Mouse (Mus musculus): Measurements from ENCODE around the gene Olfr723. TPM values are rescaled to one million over a fixed set of nuclear protein-coding genes. Genes with fewer than 3 reads are reported as not detected.
"Not testable (repeated sequence)": the region's sequence is repeated elsewhere in the genome, so short reads cannot be mapped to it uniquely, and the experiment has no call there.

The Olfr723 gene
- polyA plus RNA-seq (2014; fragmentation: Nextera tagmentation; extraction: Ambion mirVana), result not detected in 2 replicates

GRCm38 (mm10) chr14:49931687-49932086 is at the start of gene Olfr723:
Gene Olfr723 (minus strand): TSS chr14:49931787.
- H3K4me2 ChIP-seq (ENCODE audit: low read length); H3K36me3 ChIP-seq (ENCODE audit: control insufficient read depth, insufficient read depth, low read length); H3K27ac ChIP-seq (replicated peaks in 1 of 2; ENCODE audit: control insufficient read depth in 1 of 2, insufficient read depth in 1 of 2, low read depth in 2 of 2, low read length in 2 of 2); H3K27me3 ChIP-seq (ENCODE audit: control insufficient read depth, insufficient read depth, low read length); H3K4me1 ChIP-seq (ENCODE audit: control insufficient read depth in 2 of 2, insufficient read depth in 2 of 2, low read length in 2 of 2); ATAC-seq (ENCODE audit: insufficient number of reproducible peaks, insufficient read depth, low FRiP score, low read depth); H3K9ac ChIP-seq (ENCODE audit: low read length); H3K4me3 ChIP-seq (ENCODE audit: control insufficient read depth in 1 of 2, insufficient read depth in 1 of 2, low read depth in 1 of 2, low read length in 2 of 2); H3K9me3 ChIP-seq (ENCODE audit: control insufficient read depth, low read length): not testable (repeated sequence)

- 62% methylated on average over 1 of the region's 1 CpGs for WGBS
- not testable (repeated sequence) for H3K27ac ChIP-seq (replicated peaks in 1 of 2; ENCODE audit: control insufficient read depth in 1 of 2, insufficient read depth in 1 of 2, low read depth in 2 of 2, low read length in 2 of 2); H3K4me3 ChIP-seq (ENCODE audit: control insufficient read depth in 1 of 2, insufficient read depth in 1 of 2, low read depth in 1 of 2, low read length in 2 of 2); ATAC-seq (ENCODE audit: insufficient number of reproducible peaks, insufficient read depth, low FRiP score, low read depth); H3K27me3 ChIP-seq (ENCODE audit: control insufficient read depth, insufficient read depth, low read length); H3K9ac ChIP-seq (ENCODE audit: low read length); H3K4me2 ChIP-seq (ENCODE audit: low read length); H3K4me1 ChIP-seq (ENCODE audit: control insufficient read depth in 2 of 2, insufficient read depth in 2 of 2, low read length in 2 of 2); H3K9me3 ChIP-seq (ENCODE audit: control insufficient read depth, low read length); H3K36me3 ChIP-seq (ENCODE audit: control insufficient read depth, insufficient read depth, low read length)
Observed at GRCm38 (mm10) chr14:49963174-49963573, 31.6 kb upstream of the Olfr723 start, which contains the start of gene Olfr724. Gene Olfr724 (minus strand): TSS chr14:49963274.

DNA sequence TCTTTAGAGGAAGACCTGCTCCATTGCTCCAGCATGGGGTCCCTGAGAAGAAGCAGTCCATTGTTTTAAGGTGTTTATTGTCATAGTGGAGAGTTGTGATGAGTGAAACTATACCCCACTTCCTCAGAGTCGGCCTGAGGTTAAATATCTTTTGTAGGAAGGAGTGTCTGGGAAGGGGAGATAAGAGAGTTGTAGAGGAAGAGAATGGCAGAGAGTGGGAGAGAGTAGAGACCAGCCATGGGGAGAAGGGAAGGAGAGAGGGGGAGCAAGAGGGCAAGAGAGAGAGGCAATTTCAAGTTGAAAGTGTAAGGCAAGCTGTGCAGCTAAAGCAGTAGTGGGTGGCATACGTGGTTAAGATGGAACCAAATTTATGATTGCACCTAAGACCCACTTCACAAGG is 24.3 kb upstream of the Olfr723 start:
- 37% methylated on average over 2 of the region's 2 CpGs for WGBS
- Histone ChIP-seq H3K4me2 (ENCODE audit: low read length) (no peak overlapping the region), H3K4me3 (ENCODE audit: control insufficient read depth in 1 of 2, insufficient read depth in 1 of 2, low read depth in 1 of 2, low read length in 2 of 2) (no peak overlapping the region), H3K9me3 (ENCODE audit: control insufficient read depth, low read length) (no peaks in the 10 kb centered on the region), H3K36me3 (ENCODE audit: control insufficient read depth, insufficient read depth, low read length) (no peaks in the 10 kb centered on the region), H3K27me3 (ENCODE audit: control insufficient read depth, insufficient read depth, low read length) (no peaks in the 10 kb centered on the region), H3K27ac (replicated peaks in 1 of 2; ENCODE audit: control insufficient read depth in 1 of 2, insufficient read depth in 1 of 2, low read depth in 2 of 2, low read length in 2 of 2) (no peak overlapping the region), H3K9ac (ENCODE audit: low read length) (no peak overlapping the region), H3K4me1 (ENCODE audit: control insufficient read depth in 2 of 2, insufficient read depth in 2 of 2, low read length in 2 of 2) (no peaks in the 10 kb centered on the region)
- no peak for ATAC-seq (ENCODE audit: insufficient number of reproducible peaks, insufficient read depth, low FRiP score, low read depth)

DNA sequence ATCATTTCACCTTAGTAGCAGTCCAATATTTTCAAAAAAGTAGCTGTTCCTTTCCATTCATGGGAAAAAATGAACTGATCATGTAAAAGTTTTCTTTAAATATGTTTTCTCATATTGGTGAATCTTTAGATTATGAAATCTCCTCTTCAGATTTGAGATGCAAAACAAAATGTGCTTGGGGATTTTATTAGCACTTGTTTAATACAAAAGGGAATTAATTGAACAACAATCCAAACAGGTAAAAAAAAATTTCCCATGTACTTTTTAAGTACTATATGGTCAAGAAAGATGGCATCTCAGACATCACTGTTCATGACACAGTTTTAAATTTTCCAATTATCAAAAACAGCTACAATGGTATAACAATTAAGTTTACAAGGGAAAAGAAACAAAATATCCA is 29.7 kb downstream of the Olfr723 start, which contains the start of gene Olfr722:
Gene Olfr722, minus strand, starts transcription at position 101 of the 400 bp plus-strand sequence.
- H3K4me1 ChIP-seq (ENCODE audit: control insufficient read depth in 2 of 2, insufficient read depth in 2 of 2, low read length in 2 of 2), result no peaks in the 10 kb centered on the region
- H3K4me3 ChIP-seq (ENCODE audit: control insufficient read depth in 1 of 2, insufficient read depth in 1 of 2, low read depth in 1 of 2, low read length in 2 of 2), result no peak within 1 kb of the TSS
- ATAC-seq (ENCODE audit: insufficient number of reproducible peaks, insufficient read depth, low FRiP score, low read depth), result no peak
- no peaks in the 10 kb centered on the region for H3K36me3 ChIP-seq (ENCODE audit: control insufficient read depth, insufficient read depth, low read length)
- H3K9me3 ChIP-seq (ENCODE audit: control insufficient read depth, low read length), result no peaks in the 10 kb centered on the region
- no peak within 1 kb of the TSS for H3K27ac ChIP-seq (replicated peaks in 1 of 2; ENCODE audit: control insufficient read depth in 1 of 2, insufficient read depth in 1 of 2, low read depth in 2 of 2, low read length in 2 of 2)
- no peaks in the 10 kb centered on the region for H3K27me3 ChIP-seq (ENCODE audit: control insufficient read depth, insufficient read depth, low read length)
- no peak within 1 kb of the TSS for H3K9ac ChIP-seq (ENCODE audit: low read length)
- H3K4me2 ChIP-seq (ENCODE audit: low read length), result no peak within 1 kb of the TSS

Other genes with a start within 250 kb of the Olfr723 start
- 57.2 and 58.8 TPM in 2 replicates for gene Armh4, start 148.4 kb downstream of the Olfr723 start, polyA plus RNA-seq (2014; fragmentation: Nextera tagmentation; extraction: Ambion mirVana)
- gene Olfr722, start 29.8 kb downstream of the Olfr723 start, polyA plus RNA-seq (2014; fragmentation: Nextera tagmentation; extraction: Ambion mirVana), result not detected in 2 replicates
- not detected in 2 replicates for gene Olfr724, start 31.5 kb upstream of the Olfr723 start, polyA plus RNA-seq (2014; fragmentation: Nextera tagmentation; extraction: Ambion mirVana)
- not detected in 2 replicates for gene Olfr725, start 108.6 kb upstream of the Olfr723 start, polyA plus RNA-seq (2014; fragmentation: Nextera tagmentation; extraction: Ambion mirVana)
- not detected in 2 replicates for gene Olfr726, start 159.2 kb upstream of the Olfr723 start, polyA plus RNA-seq (2014; fragmentation: Nextera tagmentation; extraction: Ambion mirVana)
- not detected in 2 replicates for gene Olfr727, start 191.4 kb upstream of the Olfr723 start, polyA plus RNA-seq (2014; fragmentation: Nextera tagmentation; extraction: Ambion mirVana)
- gene Olfr728, start 210.9 kb upstream of the Olfr723 start, polyA plus RNA-seq (2014; fragmentation: Nextera tagmentation; extraction: Ambion mirVana), result not detected in 2 replicates
- gene Olfr729, start 221.1 kb upstream of the Olfr723 start, polyA plus RNA-seq (2014; fragmentation: Nextera tagmentation; extraction: Ambion mirVana), result not detected in 2 replicates